Mouse (Mus musculus): ENCODE data around the gene Slc25a40. TPM values are rescaled to one million over a fixed set of nuclear protein-coding genes. Genes with fewer than 3 reads are reported as not detected.
A peak's percentile ranks its signal among the peaks of the same experiment; 100 is the strongest.

The Slc25a40 gene
- total RNA-seq, 2 experiments from 2014 or later = 7.9 to 8.6 TPM

GRCm38 (mm10) chr5:8489471-8490110 is 66.9 kb downstream of the Slc25a40 start:
- DNase-seq = peak in 1 of 2 experiments; percentile 8

GRCm38 (mm10) chr5:8491778-8492177 is 69.1 kb downstream of the Slc25a40 start:
- DNase-seq = no peak

Other genes starting within 250 kb of the Slc25a40 start
- gene Adam22, start 54.7 kb upstream of the Slc25a40 start, total RNA-seq (2021) = 1 to 10 TPM; 5.1 to 5.7 TPM
- 1 to 10 TPM; 1.2 TPM for gene Dbf4, start 134 bp upstream of the Slc25a40 start, total RNA-seq (2021)
- under 1 TPM; 0.20 to 0.46 TPM for gene Rundc3b, start 200.1 kb downstream of the Slc25a40 start, total RNA-seq (2021)
- 1 to 10 TPM; 7.2 to 7.4 TPM for gene Abcb1a, start 237.2 kb downstream of the Slc25a40 start, total RNA-seq (2021)

All from heart, adult 18-20 months (tissue).